Comparison of ENCODE assay signal across 11 mouse cellular contexts in genomic region chr5:132436901-132437300, GRCm38 (mm10).
DNase-seq lines count a peak whose midpoint lies in the region; ATAC-seq and TF ChIP-seq lines count a peak whose summit lies in the region.
"Had no signal": no experiment of that assay in that cellular context is flagged by ENCODE, and none has a peak within 500 bp of the region (broad histone marks: within the 10 kb centered on the region; RNA-seq: fewer than 3 reads in every experiment).

No protein-coding gene starts in this region.

- TF ChIP-seq CTCF in kidney, postnatal 0 days (IDR thresholded peaks at IDR 0.05; ENCODE audit: low read depth), result no peak
- TF ChIP-seq CTCF in heart, postnatal 0 days (IDR thresholded peaks at IDR 0.05; ENCODE audit: low read depth), result no peak

- no peaks in the 10 kb centered on the region for H3K27me3 ChIP-seq in kidney, postnatal 0 days (ENCODE audit: insufficient read depth, low read length)
- no peaks in the 10 kb centered on the region for H3K27me3 ChIP-seq in kidney, embryonic 15.5 days
- no peaks in the 10 kb centered on the region for H3K27me3 ChIP-seq in heart, postnatal 0 days (ENCODE audit: control insufficient read depth, insufficient read depth, low read length)
- H3K27me3 ChIP-seq: hindbrain, embryonic 13.5 days had no signal

- H3K27ac ChIP-seq in kidney, postnatal 0 days, result no peak overlapping the region
- H3K27ac ChIP-seq in kidney, embryonic 15.5 days, result no peak overlapping the region
- no peak overlapping the region for H3K27ac ChIP-seq in heart, postnatal 0 days (ENCODE audit: low read depth)
- H3K27ac ChIP-seq: hindbrain, embryonic 13.5 days had no signal

- no peak for TF ChIP-seq EP300 in heart, postnatal 0 days (IDR thresholded peaks at IDR 0.05; ENCODE audit: low read depth)

- WGBS in kidney, postnatal 0 days, result 59% methylated on average over 1 of the region's 1 CpGs
- 38% methylated on average over 1 of the region's 1 CpGs for WGBS in kidney, embryonic 15.5 days
- WGBS in heart, postnatal 0 days, result 19% methylated on average over 1 of the region's 1 CpGs

- H3K4me3 ChIP-seq in kidney, postnatal 0 days (replicated peaks; ENCODE audit: low read depth, low read length), result no peak overlapping the region
- H3K4me3 ChIP-seq in kidney, embryonic 15.5 days (replicated peaks), result no peak overlapping the region
- no peak overlapping the region for H3K4me3 ChIP-seq in heart, postnatal 0 days (ENCODE audit: low read depth, low read length)
- H3K4me3 ChIP-seq: erythroblast, embryonic 14.5 days; hindbrain, embryonic 13.5 days; myocyte had no signal

- H3K4me1 ChIP-seq in kidney, postnatal 0 days (replicated peaks; ENCODE audit: insufficient read depth, low read length), result peaks cover 6% of the 10 kb centered on the region; the same call in 1 of the 2 replicates
- H3K4me1 ChIP-seq in kidney, embryonic 15.5 days, result peaks cover 24% of the 10 kb centered on the region
- 0 out of 2 replicates have a peak, but pooled peaks cover 5% of the 10 kb centered on the region for H3K4me1 ChIP-seq in heart, postnatal 0 days (ENCODE audit: control insufficient read depth, insufficient read depth)

- H3K36me3 ChIP-seq in kidney, postnatal 0 days (ENCODE audit: insufficient read depth, low read length), result no peaks in the 10 kb centered on the region
- no peaks in the 10 kb centered on the region for H3K36me3 ChIP-seq in kidney, embryonic 15.5 days
- no peaks in the 10 kb centered on the region for H3K36me3 ChIP-seq in heart, postnatal 0 days (replicated peaks; ENCODE audit: control insufficient read depth, insufficient read depth, low read length)
- H3K36me3 ChIP-seq: hindbrain, embryonic 13.5 days had no signal

- peak; percentile 28 for DNase-seq in kidney, postnatal 0 days (ENCODE audit: low spot score)
- DNase-seq in adrenal gland, postnatal 10 days, result peak; percentile 79
- DNase-seq in heart, postnatal 0 days (ENCODE audit: low spot score), result peak; percentile 53
- DNase-seq in lung, postnatal 10 days, result peak; percentile 72
- no peak for DNase-seq in testis, postnatal 14 days (ENCODE audit: low spot score)
- DNase-seq in embryo, embryonic 10.5 days (ENCODE audit: low spot score), result no peak
- DNase-seq in right cerebral cortex, adult 18-20 months, result no peak

- ATAC-seq in kidney, postnatal 0 days (replicated peaks; ENCODE audit: low FRiP score, low read depth), result no peak
- no peak for ATAC-seq in kidney, embryonic 15.5 days (replicated peaks; ENCODE audit: low FRiP score)
- no peak for ATAC-seq in heart, postnatal 0 days (ENCODE audit: insufficient read depth, low read depth)

- no peak overlapping the region for H3K4me2 ChIP-seq in kidney, postnatal 0 days (ENCODE audit: low read length)
- H3K4me2 ChIP-seq in kidney, embryonic 15.5 days, result no peak overlapping the region
- no peak overlapping the region for H3K4me2 ChIP-seq in heart, postnatal 0 days (ENCODE audit: low read depth, low read length)
- H3K4me2 ChIP-seq: hindbrain, embryonic 13.5 days had no signal

- H3K9me3 ChIP-seq in kidney, postnatal 0 days (replicated peaks; ENCODE audit: low read length), result no peaks in the 10 kb centered on the region
- no peaks in the 10 kb centered on the region for H3K9me3 ChIP-seq in kidney, embryonic 15.5 days (replicated peaks)
- no peaks in the 10 kb centered on the region for H3K9me3 ChIP-seq in heart, postnatal 0 days (replicated peaks; ENCODE audit: control insufficient read depth, low read length)
- H3K9me3 ChIP-seq: hindbrain, embryonic 13.5 days had no signal

- no peak overlapping the region for H3K9ac ChIP-seq in kidney, postnatal 0 days (ENCODE audit: low read depth, low read length)
- no peak overlapping the region for H3K9ac ChIP-seq in kidney, embryonic 15.5 days
- no peak overlapping the region for H3K9ac ChIP-seq in heart, postnatal 0 days (replicated peaks; ENCODE audit: low read depth, low read length)
- H3K9ac ChIP-seq: hindbrain, embryonic 13.5 days had no signal

Comparison
In these comparisons a context has a peak if more than half of its experiments do, and no peak if none do; other contexts are left out.
1. DNase-seq: peak in kidney, postnatal 0 days (single experiment), adrenal gland, postnatal 10 days (single experiment), heart, postnatal 0 days (single experiment) and lung, postnatal 10 days (single experiment); none in testis, postnatal 14 days (single experiment), embryo, embryonic 10.5 days (single experiment) and right cerebral cortex, adult 18-20 months (single experiment).